Mouse (Mus musculus): ENCODE measurements at regions not wholly inside any gene's neighbourhood (a gene's known extent, or its start where the extent isn't known, plus 50 kb on each side); places are given as distances from the start of the nearest gene placed in this dataset.

DNA sequence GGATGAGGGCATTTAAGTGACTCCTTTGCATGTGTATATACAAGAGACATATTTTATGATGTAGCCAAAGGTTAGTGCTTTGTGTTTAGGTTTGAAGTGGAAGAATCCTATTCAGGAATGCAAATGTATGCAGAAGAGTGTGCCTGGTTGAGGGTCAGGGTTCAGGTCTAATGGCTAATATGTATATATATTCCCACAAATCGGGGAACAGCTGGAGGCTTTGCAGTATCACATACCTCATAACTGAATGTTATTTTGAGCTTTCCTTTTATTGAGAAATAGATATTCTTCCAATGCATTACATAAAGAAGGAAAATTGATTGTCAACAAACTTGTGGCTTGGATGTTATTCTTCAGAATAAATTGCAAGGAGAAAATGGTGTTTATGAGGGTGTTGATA is 239.9 kb downstream of the Fam173b start:
- no peak for DNase-seq (ENCODE audit: low spot score in 2 of 2)

DNA sequence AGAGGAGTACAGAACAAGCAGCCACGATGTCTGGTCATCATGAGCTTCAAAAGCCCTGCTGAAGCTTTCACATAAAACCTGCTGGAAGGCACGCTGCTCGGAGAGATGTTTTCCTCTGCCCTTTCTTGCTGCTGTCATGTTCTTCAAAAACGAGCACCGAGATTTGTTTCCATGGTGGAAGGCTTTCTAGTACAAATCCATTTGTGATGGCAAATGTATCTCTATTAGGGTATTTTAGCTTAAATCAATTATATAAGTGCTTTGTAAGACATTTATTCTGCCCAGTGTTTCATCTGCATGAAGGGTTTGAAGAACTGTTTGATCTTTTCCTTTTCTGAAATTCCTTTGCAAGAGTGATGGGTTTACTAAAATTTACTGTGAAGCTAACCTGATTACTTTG is 253.1 kb downstream of the Fam173b start:
- no peak for DNase-seq (ENCODE audit: low spot score in 2 of 2)

DNA sequence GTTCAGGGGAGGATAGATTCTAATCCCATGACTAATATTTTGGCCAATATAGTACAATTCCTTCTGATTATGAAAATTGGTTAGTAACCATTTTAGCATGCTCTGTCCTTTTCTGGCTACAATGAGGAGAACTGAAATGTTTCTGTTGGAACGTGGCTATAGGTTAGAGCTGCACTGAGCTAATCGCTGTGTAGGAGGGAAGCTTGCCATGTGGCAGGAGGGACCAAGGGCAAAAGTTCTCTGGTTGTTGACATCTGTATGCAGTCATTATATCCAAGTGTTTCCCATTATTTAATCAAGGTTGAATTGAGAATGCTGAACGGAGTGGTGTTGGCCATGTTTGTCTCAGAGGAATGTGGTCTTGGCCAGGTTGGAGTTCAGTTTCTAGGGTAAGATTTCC is 253.5 kb downstream of the Fam173b start:
- DNase-seq (ENCODE audit: low spot score in 2 of 2): no peak

DNA sequence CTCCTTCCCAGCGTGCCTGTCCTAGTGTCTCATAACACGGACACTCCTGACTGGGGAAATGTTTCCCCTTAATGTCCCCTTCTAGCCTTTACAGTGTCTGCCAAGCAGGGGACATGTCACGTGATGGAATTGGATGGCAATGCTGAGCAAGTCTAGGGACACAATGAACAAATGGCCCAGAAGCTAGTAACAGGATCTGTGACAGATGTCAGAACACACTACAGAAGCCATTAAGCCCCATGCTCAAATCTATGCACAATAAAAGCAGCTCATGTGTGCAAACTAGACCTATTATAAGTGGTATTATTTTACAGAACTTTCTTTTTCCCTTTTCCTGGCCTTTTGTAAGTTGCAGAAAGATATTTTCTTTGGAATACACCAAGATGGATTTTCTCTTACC is 267.4 kb downstream of the Fam173b start:
- DNase-seq (ENCODE audit: low spot score in 2 of 2): no peak

DNA sequence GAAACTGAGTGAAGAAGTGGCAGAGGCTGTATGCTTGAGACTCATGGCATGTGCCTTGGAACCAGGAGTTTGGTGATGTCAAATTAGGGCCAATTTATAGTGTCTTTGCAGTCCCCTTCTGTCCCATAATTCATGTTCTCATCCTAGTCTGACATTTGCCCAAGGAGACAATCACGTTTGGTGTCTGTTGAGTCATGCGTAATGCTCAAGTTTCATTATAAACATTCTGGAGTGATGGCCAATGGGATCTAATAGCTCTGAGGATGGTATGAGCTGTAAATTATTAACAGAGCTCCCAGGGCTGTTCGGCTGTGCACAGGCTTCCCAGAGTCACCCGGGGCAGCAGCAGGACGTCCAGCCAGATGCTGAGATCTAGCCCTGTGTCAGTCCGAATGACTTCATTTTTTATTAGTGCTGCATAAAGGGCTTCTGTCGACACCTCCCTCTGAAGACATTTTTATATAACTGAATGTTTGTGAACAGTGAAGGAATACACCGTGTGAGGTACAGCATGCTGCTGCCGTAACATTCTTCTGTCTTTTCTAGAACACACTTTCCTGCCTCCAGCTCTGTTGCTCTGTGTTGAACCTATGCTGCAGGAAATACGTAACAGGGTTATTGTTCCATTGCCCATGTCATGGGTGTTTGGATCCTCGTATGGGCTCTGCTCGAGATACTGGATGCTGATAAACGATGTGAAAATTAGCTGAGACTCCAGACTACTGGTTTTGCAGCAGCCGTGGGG is 268.2 kb downstream of the Fam173b start:
- no peak for DNase-seq (ENCODE audit: low spot score in 2 of 2)

DNA sequence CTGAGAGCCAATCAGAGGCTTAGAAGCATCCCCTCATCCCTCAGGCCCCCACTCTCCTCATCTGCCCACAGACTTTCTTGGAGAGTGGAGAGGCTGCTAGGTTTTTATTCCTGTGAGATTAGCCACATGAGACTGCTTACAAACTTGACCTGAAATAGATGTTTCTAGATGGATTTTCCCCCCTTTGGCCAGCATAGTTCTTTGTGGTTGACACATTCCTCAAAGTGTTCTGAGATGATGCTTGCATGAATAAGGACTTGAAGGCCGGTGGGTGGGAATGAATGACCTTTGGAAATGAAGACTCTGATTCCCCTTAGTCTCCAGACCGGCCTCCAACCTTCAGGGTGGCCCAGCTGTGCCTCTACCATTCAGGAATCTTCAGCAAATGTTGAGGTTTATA is 273.8 kb downstream of the Fam173b start:
- no peak for DNase-seq (ENCODE audit: low spot score in 2 of 2)

DNA sequence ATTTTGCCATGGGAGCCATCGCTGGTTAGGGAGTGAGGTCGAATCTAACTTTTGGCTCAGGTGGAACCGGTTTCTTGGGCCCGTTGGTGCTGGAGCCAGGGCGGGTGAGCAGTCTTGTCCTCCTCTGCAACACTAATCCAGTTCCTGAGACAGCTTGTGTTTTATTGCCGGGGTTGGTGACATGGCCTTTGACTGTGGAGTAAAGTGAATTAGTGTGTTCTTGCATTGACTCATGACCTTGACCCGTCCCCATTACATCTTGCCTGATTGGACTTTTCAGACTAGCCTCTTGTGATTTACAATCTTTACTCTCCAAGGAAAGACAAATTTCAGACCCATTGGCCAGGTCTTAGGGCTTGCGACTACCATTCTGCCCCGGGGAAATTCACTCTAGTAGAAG is 278.8 kb downstream of the Fam173b start:
- no peak for DNase-seq (ENCODE audit: low spot score in 2 of 2)

DNA sequence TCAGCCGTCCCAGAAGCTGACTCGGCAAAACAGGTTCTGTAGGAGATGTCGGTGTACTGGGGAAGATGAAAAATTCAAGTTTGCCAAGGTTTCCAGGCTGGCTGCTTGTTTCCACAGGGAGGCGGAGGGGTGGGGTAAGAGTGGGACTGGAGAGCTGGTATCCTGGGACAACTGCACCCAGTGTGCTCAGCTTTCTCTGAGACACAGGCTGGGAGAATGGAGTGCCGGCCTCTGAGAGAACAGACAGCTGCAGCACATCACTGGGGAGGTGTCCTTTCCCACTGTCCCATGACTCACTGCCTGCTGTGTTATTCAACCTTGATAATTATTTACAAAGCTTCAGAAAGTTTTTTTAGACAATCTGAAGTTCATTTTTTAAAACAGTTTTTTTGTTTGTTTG is 280.7 kb downstream of the Fam173b start:
- DNase-seq (ENCODE audit: low spot score in 2 of 2): no peak

DNA sequence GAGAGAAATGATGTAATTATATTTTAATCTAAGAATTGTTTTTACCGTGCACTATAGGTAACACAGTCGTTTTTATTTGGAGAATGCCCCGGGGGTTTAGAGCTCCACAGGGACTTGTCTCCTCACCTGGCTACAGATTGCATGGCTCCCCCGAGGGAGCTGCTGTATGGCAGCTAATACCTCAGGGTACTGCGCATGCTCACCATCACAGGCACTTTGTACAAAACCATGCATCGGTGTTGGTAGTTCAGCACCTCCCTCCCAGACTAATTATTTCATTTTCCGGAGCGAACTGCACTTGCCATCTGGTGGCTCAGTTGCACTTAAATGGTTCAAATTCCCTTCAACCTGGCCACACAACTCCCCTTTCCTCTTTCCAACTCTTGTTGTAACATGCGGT is 281.9 kb downstream of the Fam173b start:
- DNase-seq (ENCODE audit: low spot score in 2 of 2): no peak

DNA sequence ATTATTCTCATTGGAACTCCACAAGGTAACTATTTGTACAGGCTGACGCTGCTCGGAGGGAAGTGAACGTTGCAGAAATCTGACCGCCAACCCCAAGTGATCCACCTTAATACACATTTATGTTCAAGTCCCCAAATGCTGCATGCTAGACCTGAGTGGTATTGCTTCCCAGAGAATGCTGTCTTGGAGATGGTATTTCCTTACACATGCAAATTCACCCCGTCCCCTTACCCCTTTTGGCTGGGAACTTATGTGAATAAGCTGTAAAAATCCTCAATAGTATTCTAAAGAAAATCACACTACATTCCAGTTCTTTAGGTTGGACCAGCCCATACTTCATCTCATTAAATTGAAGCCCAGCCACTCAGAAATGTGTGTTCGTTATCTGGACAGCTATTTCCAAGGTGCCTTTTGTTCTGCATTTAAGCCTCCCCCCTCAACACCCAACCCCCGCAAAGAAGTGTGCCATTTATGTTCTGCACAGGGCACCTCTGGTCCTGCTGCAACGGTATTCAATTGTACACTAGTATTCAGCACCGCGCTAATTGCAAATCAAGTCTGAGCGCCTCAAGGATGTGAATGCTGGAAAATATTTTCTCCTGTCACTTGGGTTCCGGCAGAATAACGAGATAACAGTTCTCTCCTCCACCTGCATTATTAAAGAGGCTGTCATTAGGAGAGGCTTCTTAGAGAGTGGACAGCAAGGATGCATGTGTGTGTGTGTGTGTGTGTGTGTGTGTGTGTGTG is 278.0 kb upstream of the Tas2r119 start:
- DNase-seq (ENCODE audit: low spot score in 2 of 2): no peak

DNA sequence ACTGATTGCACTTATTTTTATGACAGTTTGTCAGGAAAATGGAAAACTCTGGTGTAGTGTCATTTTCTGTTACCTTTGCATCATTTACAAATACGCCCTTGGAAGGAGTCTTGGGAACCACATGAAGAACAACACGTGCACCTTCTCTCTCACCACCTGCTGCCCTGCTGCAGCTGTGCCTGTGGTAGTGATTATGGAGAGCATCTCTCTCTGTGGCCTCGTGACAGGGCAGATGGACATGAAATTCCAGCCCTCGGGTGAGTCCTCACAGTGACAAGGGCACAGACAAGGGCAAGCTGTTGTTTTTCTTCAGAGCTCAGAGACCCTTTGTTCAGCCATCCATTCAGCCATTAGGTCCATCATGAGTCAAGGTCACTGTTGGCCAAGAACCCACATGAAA is 276.8 kb upstream of the Tas2r119 start:
- DNase-seq (ENCODE audit: low spot score in 2 of 2): no peak

DNA sequence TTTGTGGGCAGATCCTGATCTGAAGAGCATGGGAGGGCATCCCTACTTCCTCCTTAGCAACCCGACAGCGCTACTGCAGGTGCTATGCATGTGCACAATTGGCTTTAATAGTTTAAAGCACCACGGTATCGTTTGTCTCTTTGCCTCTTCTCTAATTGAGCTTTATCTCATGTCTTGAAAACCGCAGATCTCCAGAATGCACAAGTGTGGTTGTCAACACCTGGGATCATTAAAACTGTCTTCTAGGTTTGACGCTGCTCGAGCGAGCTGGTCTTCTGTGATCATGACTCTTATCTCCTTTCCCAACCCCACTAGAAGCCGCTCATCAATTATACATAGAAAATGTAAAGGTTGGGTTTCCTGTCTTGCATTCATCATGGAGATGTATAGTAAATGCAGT is 268.7 kb upstream of the Tas2r119 start:
- no peak for DNase-seq (ENCODE audit: low spot score in 2 of 2)

DNA sequence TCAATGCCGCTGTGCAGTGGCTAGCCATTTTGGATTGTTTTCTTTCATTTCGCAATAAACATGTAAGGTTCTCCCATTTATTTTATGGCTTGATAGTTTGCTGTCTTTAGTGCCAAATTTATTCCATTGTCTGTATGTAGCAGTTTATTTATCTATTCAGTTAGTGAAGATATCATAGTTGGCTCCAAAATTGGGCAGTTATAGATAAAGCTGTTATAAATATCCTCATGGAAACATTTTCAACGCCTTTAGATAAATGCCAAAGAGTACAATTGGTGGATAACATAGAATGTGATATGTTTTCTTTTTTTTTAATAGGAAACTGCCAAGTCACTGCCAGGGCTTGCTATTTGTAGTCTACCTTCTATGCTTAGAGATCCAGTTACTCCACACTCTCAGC is 265.1 kb upstream of the Tas2r119 start:
- no peak for DNase-seq (ENCODE audit: low spot score in 2 of 2)

DNA sequence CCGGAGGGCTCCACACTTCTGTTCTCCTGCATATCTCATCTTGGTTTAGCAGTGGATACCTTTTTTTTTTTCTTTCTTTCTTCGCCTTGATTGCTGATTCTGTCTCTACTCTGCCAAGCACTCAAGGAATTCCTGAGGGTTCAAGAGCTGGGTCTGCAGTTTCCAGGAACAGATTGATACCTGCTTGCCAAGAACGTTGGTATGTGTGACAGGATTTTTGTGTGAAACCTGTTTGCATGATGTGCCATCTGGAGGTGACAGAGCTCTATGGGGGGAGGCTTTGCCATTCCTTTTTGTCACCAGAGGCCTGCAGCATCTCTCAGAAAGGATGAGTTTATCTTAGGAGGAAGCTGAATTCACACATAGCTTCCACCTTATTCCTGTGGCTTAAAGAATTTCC is 255.6 kb upstream of the Tas2r119 start:
- peak; percentile 1 to 7 for DNase-seq (ENCODE audit: low spot score in 2 of 2)

DNA sequence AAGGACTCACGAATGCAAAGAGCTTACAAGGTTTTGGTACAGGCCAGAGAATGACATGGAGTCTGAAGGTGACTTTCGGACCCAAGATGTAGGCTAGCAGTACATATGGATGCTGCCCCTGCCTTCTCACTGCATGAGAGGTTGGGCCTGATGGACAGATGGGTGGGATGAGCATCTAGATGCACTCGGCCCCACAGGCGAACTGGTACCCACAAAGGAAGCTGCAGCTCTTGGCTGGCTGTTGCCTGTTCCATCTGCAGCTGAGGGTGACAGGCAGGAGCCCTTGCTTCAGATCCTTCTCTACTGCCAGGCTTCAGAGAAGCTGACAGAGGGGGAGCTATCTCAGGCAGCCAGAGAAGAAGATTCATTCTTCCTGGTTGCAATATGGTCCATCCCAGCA is 216.8 kb upstream of the Tas2r119 start:
- no peak for DNase-seq (ENCODE audit: low spot score in 2 of 2)

DNA sequence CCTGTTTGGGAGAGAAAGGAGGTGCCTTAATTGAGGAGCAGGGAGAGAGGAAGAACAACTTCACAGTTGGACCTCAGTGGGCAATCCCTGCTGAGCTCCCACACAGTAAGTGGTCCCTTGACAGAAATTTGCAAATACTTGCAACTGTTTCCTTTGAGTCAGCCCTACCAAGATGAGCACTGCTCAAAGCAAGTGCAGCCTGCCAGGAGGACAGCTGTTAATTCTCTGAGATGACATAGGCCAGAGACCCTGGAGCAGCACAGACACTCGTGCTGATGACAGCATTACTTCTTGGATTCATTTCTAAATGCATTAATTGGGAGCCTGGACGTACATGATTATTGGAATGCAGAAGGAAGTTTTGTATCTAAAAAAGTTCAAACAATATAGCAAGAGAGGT is 215.1 kb upstream of the Tas2r119 start:
- no peak for DNase-seq (ENCODE audit: low spot score in 2 of 2)

DNA sequence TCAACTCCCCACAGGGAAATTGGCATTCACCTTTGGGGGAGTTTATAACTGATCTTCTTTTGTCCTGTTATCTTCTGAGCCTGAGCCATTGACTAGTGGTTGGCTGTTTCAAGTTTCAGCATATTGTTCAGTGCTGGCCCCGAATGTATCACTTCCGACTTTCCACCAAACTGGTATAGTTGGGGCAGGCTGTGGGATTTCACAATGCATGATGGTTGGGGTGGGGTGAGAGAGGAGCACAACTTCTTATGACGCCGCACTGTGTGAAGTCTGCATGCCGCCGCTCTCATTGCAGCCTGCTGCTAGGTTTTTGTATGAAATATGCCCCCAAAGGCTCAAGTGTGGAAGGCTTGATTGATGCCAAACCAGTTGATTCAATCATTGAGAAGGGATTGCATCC is 212.2 kb upstream of the Tas2r119 start:
- DNase-seq (ENCODE audit: low spot score in 2 of 2): no peak

DNA sequence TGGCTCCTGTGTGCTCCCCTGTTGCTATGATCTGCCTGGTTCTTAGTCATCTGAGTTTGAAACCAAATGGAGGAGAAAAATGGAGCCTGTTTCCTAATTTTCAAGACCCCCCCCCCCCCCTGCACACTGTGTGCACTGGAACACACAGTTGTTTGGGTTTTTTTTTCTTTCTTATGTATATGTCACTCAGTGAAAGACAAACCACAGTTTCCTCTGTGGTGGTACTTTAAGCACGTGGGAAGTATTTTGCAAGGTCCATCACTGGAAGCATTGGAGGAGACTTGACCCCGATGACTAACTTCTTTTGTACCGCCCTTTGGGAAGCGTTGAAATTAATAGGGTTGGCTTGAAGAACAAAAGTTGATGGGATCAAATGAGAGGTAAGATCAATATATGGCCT is 211.5 kb upstream of the Tas2r119 start:
- DNase-seq (ENCODE audit: low spot score in 2 of 2): no peak

DNA sequence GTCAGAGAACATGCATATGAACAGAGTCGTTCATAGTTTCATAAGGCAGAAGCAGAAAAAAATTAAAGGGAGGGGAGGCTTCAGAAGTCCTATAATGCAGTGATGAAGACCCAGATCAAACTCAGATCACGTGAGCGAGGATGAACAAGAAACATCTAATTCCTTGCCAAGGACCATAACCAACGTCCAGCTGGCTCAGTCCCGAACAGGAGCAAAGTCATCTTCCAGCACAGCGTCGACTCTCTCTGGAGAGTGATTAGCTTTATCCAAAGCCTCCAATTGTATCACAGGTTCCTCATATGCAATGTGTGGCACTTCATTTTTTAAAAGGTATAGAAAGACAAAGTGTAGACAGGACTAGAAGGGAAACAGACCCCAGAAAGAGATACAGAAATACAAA is 204.2 kb upstream of the Tas2r119 start:
- DNase-seq (ENCODE audit: low spot score in 2 of 2): no peak

DNA sequence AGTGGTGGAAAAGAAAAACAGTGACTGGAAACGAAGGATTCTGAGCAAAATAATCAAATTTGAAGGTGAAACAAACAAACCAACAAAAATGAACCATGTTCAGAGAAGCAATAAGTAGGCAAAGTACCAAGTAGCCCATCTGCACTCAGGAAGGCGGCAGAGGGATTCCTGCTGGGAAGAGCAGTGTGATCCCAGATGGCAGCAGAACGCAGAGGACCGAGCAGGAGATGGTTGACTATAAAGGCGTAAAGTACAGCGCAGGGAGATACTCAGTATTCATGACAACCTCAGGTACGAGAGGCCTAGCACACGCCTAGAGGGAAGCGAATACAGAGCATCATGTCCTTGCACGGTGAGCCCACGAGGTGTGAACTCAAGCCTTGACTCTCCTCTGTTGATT is 203.2 kb upstream of the Tas2r119 start:
- DNase-seq (ENCODE audit: low spot score in 2 of 2): peak in 1 of 2 experiments; percentile 23

DNA sequence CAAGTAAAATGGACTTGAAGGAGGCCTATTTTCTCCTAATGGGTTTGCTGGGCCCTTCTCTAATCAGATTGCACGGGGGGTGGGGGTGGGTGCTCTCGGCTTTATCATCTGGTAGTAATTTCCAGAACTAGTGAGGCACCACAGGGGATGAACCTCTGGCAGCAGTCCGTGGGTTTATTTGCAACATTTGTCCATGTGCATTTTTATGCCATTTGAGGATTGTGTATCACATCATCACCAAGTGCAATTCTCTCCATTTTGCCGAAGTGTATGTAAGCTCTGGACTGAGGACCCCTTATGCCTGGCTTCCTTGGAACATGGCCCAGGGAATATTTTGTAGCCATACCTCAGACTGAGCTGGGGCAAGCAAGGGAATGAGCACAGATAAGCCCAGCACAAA is 200.6 kb upstream of the Tas2r119 start:
- DNase-seq (ENCODE audit: low spot score in 2 of 2): no peak

DNA sequence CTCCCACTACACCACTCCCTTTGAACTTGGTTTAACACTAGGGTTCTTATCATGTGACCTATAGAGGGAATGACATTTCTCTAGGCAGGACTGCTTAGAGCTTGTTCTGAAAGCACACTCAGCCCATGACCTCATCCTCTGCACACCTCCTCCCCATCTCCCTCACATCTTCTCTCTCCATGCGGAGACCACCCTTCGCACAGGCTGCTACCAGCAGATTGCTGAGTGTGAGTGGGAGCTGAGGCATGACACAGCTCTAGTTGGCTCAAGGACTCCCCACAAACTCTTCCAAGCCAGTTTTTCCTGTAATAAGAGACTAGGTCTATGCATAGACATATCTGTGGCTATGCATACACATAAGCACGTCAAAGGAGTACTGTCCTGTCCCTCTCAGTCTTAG is 199.5 kb upstream of the Tas2r119 start:
- DNase-seq (ENCODE audit: low spot score in 2 of 2): no peak

DNA sequence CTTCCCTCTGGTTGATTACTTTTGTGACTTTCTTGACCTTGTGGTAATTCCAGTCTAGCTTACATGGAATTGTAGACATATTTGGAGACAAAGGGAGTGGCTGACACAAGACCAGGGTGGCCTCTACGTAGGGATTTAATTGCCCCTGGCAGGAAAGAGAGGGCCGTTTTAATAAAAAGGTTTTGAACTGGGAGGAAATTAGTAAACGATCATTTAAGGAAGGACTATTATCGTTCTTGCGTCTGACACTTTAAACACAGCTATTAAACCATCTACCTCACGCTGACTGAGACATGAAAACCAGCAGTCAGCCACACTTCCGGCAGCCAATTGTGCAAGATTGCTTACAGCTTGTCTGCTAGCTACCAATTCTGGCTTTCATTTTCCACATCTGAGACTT is 197.1 kb upstream of the Tas2r119 start:
- DNase-seq (ENCODE audit: low spot score in 2 of 2): no peak

DNA sequence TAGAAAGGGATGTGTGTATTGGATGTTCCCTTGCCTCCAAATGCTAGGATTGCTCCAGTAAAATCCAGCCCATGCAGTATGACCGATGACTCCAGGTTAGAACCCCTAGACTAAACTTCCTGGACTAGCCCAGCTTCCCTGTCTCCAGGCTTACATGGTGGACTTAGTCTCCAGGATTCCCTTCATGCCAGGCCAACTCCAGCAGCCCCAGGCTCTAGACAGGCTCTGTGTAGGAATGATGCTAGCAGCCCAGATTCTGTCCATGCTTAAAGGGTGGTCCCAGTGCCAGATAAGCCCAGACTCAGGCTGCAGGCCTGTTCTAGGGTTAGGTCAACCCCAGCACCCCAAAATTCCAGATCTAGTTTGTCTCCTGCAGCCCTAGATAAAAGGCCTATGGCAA is 196.3 kb upstream of the Tas2r119 start:
- no peak for DNase-seq (ENCODE audit: low spot score in 2 of 2)

Measured in left cerebral cortex, adult 9 months (tissue).